Mouse (Mus musculus): Measurements from ENCODE around the gene Nxph3.

- TF ChIP-seq GATA1 (IDR thresholded peaks at IDR 0.05; ENCODE audit: borderline replicate concordance, low read length) (no peak), FLI1 (IDR thresholded peaks at IDR 0.05; ENCODE audit: low read length) (no peak)
These were observed 38.0 kb downstream of the Nxph3 start for GRCm38 (mm10) chr11:95476323-95476722.

Measured in megakaryocyte, embryonic 14.5 days (primary cell).